Mouse (Mus musculus) heart, postnatal 0 days (tissue): Measurements from ENCODE around the gene Endov. TPM values are rescaled to one million over a fixed set of nuclear protein-coding genes. Genes with fewer than 3 reads are reported as not detected.

Experiments used
- ATAC-seq: fragments of 200-750 bp; cut with Nextera tagmentation; 2 replicates; pipeline ENCODE4 v1.8.0; 2017; ENCODE audit warnings: low read depth, moderate number of reproducible peaks, moderate library complexity; ENCODE audit not compliant: insufficient read depth
- DNase-seq: peaks from one replicate; pipeline ENCODE4 v3.0.0-alpha.2; 2016; ENCODE audit warnings: low spot score
- H3K27ac ChIP-seq: fragments of 300-500 bp; sonication (generic); 2 replicates; pipeline ENCODE4 v1.5.1; 2014; ENCODE audit warnings: low read depth, mild to moderate bottlenecking
- H3K27me3 ChIP-seq: fragments of 300-500 bp; sonication (generic); 2 replicates; pipeline ENCODE4 v1.6.1; 2014; ENCODE audit warnings: low read length, mixed read lengths; ENCODE audit not compliant: control insufficient read depth, insufficient read depth
- H3K36me3 ChIP-seq: fragments of 300-500 bp; sonication (generic); replicated peaks from 2 replicates; pipeline ENCODE4 v1.6.1; 2014; ENCODE audit warnings: low read length, mixed read lengths; ENCODE audit not compliant: control insufficient read depth, insufficient read depth
- H3K4me1 ChIP-seq: fragments of 300-500 bp; sonication (generic); 2 replicates; pipeline ENCODE4 v1.6.1; 2014; ENCODE audit warnings: antibody characterized with exemption; ENCODE audit not compliant: control insufficient read depth, insufficient read depth
- H3K4me2 ChIP-seq: fragments of 300-500 bp; sonication (generic); 2 replicates; pipeline ENCODE4 v1.6.1; 2014; ENCODE audit warnings: low read depth, mild to moderate bottlenecking, low read length, moderate library complexity
- H3K4me3 ChIP-seq: fragments of 300-500 bp; sonication (generic); 2 replicates; pipeline ENCODE4 v1.5.1; 2014; ENCODE audit warnings: low read depth, low read length
- H3K9ac ChIP-seq: fragments of 300-500 bp; sonication (generic); replicated peaks from 2 replicates; pipeline ENCODE4 v1.6.1; 2014; ENCODE audit warnings: low read depth, low read length, mixed read lengths
- H3K9me3 ChIP-seq: fragments of 300-500 bp; sonication (generic); replicated peaks from 2 replicates; pipeline ENCODE4 v1.6.1; 2016; ENCODE audit warnings: low read length; ENCODE audit not compliant: control insufficient read depth
- CTCF ChIP-seq: IDR thresholded peaks from 2 replicates; pipeline ENCODE4 v1.5.1; 2016; ENCODE audit warnings: antibody characterized with exemption, control low read depth, low read depth
- EP300 ChIP-seq: IDR thresholded peaks from 2 replicates; pipeline ENCODE4 v1.6.1; 2016; ENCODE audit warnings: antibody characterized with exemption, low read depth
- WGBS: fragments of 180-500 bp; shearing (Covaris S2); extraction: QIAGEN DNeasy Blood & Tissue Kit; methylation state at CpG from one replicate; pipeline ENCODE4 v1.1.7; 2014; 5-methylcytosine and 5-hydroxymethylcytosine counted together
- polyA plus RNA-seq: library from polyadenylated mRNA; unstranded; fragments of >200 nt; fragmentation: Nextera tagmentation; extraction: Ambion mirVana; gene quantifications from 2 replicates; pipeline ENCODE4 v1.2.1, GENCODE M21; 2015
- total RNA-seq: library from RNA; depleted of rRNA; stranded (reverse); fragments of >200 nt; gene quantifications from 2 replicates; pipeline ENCODE4 v1.2.3, GENCODE M21; 2014; ENCODE audit warnings: low replicate concordance; rRNA removed

Endov gene
- total RNA-seq (10.2 and 15.0 TPM in 2 replicates), polyA plus RNA-seq (6.4 and 7.4 TPM in 2 replicates)

- ATAC-seq, result peak; percentile 96
- Histone ChIP-seq H3K9ac (peak within 1 kb of the TSS; percentile 81), H3K9me3 (no peaks in the 10 kb centered on the region), H3K36me3 (peaks cover 30% of the 10 kb centered on the region), H3K4me2 (peak within 1 kb of the TSS; percentile 93), H3K27ac (peak within 1 kb of the TSS; percentile 82), H3K4me3 (peak within 1 kb of the TSS; percentile 81), H3K4me1 (peaks cover 15% of the 10 kb centered on the region), H3K27me3 (no peaks in the 10 kb centered on the region)
- TF ChIP-seq CTCF, result peak; percentile 97
- TF ChIP-seq EP300, result peak; percentile 66; the same call in 1 of the 2 replicates
- peak; percentile 93 for DNase-seq
- WGBS, result under 1% methylated on average over 64 of the region's 66 CpGs
Observed at GRCm38 (mm10) chr11:119490861-119491689, at the start of gene Endov. Endov (plus strand) TSS chr11:119491347.

- Histone ChIP-seq H3K4me3 (no peak overlapping the region), H3K36me3 (peaks cover 100% of the 10 kb centered on the region), H3K27me3 (no peaks in the 10 kb centered on the region), H3K4me1 (no peaks in the 10 kb centered on the region), H3K4me2 (no peak overlapping the region), H3K9me3 (no peaks in the 10 kb centered on the region), H3K27ac (no peak overlapping the region), H3K9ac (no peak overlapping the region)
- DNase-seq (no peak), ATAC-seq (no peak)
- TF ChIP-seq CTCF (peak; percentile 21), EP300 (no peak)
- WGBS, result 88% methylated on average over 8 of the region's 8 CpGs
Observed at GRCm38 (mm10) chr11:119442199-119442598, 48.9 kb upstream of the Endov start.

- Histone ChIP-seq H3K27me3 (no peaks in the 10 kb centered on the region), H3K4me1 (no peaks in the 10 kb centered on the region), H3K4me2 (no peak overlapping the region), H3K9me3 (no peaks in the 10 kb centered on the region), H3K4me3 (no peak overlapping the region), H3K36me3 (peaks cover 100% of the 10 kb centered on the region), H3K9ac (no peak overlapping the region), H3K27ac (no peak overlapping the region)
- ATAC-seq (no peak), DNase-seq (no peak)
- TF ChIP-seq CTCF, result no peak
- no peak for TF ChIP-seq EP300
- 93% methylated on average over 9 of the region's 9 CpGs for WGBS
Observed at GRCm38 (mm10) chr11:119443442-119443841, 47.7 kb upstream of the Endov start.

GRCm38 (mm10) chr11:119456097-119456496 lies 35.0 kb upstream of the Endov start:
- peaks cover 94% of the 10 kb centered on the region for H3K36me3 ChIP-seq
- no peak overlapping the region for H3K4me3 ChIP-seq
- ATAC-seq, result no peak
- 81% methylated on average over 4 of the region's 4 CpGs for WGBS
- H3K27ac ChIP-seq, result no peak overlapping the region
- TF ChIP-seq EP300, result no peak
- no peak for TF ChIP-seq CTCF
- no peak overlapping the region for H3K4me2 ChIP-seq
- no peaks in the 10 kb centered on the region for H3K9me3 ChIP-seq
- no peaks in the 10 kb centered on the region for H3K27me3 ChIP-seq
- DNase-seq, result no peak
- H3K4me1 ChIP-seq, result no peaks in the 10 kb centered on the region
- no peak overlapping the region for H3K9ac ChIP-seq

- Histone ChIP-seq H3K9me3 (no peaks in the 10 kb centered on the region), H3K36me3 (peaks cover 99% of the 10 kb centered on the region), H3K9ac (no peak overlapping the region), H3K27me3 (no peaks in the 10 kb centered on the region), H3K4me3 (no peak overlapping the region), H3K4me2 (no peak overlapping the region), H3K27ac (no peak overlapping the region), H3K4me1 (no peaks in the 10 kb centered on the region)
- DNase-seq, result no peak
- no peak for ATAC-seq
- WGBS, result 88% methylated on average over 4 of the region's 4 CpGs
- TF ChIP-seq CTCF (no peak), EP300 (no peak)
Observed at GRCm38 (mm10) chr11:119477876-119478275, 13.3 kb upstream of the Endov start.
